Mouse (Mus musculus) kidney, embryonic 14.5 days (tissue): ENCODE measurements around the gene Cd5. TPM values are rescaled to one million over a fixed set of nuclear protein-coding genes. Genes with fewer than 3 reads are reported as not detected.
A peak's percentile ranks its signal among the peaks of the same experiment; 100 is the strongest.

Experiments
- ATAC-seq: fragments of 200-750 bp; cut with Nextera tagmentation; 2 replicates; pipeline ENCODE4 v1.8.0; 2017; ENCODE audit warnings: moderate number of reproducible peaks, mild to moderate bottlenecking, moderate TSS enrichment, moderate library complexity; ENCODE audit not compliant: low FRiP score, low TSS enrichment
- H3K27ac ChIP-seq: fragments of 300-500 bp; sonication (generic); 2 replicates; pipeline ENCODE4 v1.5.1; 2014; ENCODE audit warnings: low read depth, mild to moderate bottlenecking, low read length, moderate library complexity, mixed read lengths
- H3K27me3 ChIP-seq: fragments of 300-500 bp; sonication (generic); 2 replicates; pipeline ENCODE4 v1.6.1; 2014; ENCODE audit warnings: mild to moderate bottlenecking, low read length; ENCODE audit not compliant: control insufficient read depth, insufficient read depth
- H3K36me3 ChIP-seq: fragments of 300-500 bp; sonication (generic); 2 replicates; pipeline ENCODE4 v1.6.1; 2014; ENCODE audit warnings: low read length, mixed read lengths; ENCODE audit not compliant: control insufficient read depth, insufficient read depth
- H3K4me1 ChIP-seq: fragments of 300-500 bp; sonication (generic); 2 replicates; pipeline ENCODE4 v1.6.1; 2014; ENCODE audit warnings: low read length, mixed read lengths; ENCODE audit not compliant: control insufficient read depth, insufficient read depth
- H3K4me2 ChIP-seq: fragments of 300-500 bp; sonication (generic); replicated peaks from 2 replicates; pipeline ENCODE4 v1.6.1; 2014; ENCODE audit warnings: low read depth, mild to moderate bottlenecking, low read length
- H3K4me3 ChIP-seq: fragments of 300-500 bp; sonication (generic); 2 replicates; pipeline ENCODE4 v1.5.1; 2014; ENCODE audit warnings: mild to moderate bottlenecking, low read length
- H3K9ac ChIP-seq: fragments of 300-500 bp; sonication (generic); 2 replicates; pipeline ENCODE4 v1.6.1; 2014; ENCODE audit warnings: low read depth, mild to moderate bottlenecking, low read length, moderate library complexity
- H3K9me3 ChIP-seq: fragments of 300-500 bp; sonication (generic); 2 replicates; pipeline ENCODE4 v1.6.1; 2016; ENCODE audit warnings: low read length; ENCODE audit not compliant: control insufficient read depth
- whole genome bisulfite sequencing: fragments of 180-500 bp; shearing (Covaris S2); extraction: QIAGEN DNeasy Blood & Tissue Kit; methylation state at CpG from one replicate; pipeline ENCODE4 v1.1.7; 2014; 5-methylcytosine and 5-hydroxymethylcytosine counted together
- polyA plus RNA-seq: library from polyadenylated mRNA; unstranded; fragments of >200 nt; fragmentation: Nextera tagmentation; extraction: Ambion mirVana; gene quantifications from 2 replicates; pipeline ENCODE4 v1.2.1, GENCODE M21; 2014

Cd5 gene
- polyA plus RNA-seq, 1 experiment from 2014 or later = 0.46 TPM

DNA sequence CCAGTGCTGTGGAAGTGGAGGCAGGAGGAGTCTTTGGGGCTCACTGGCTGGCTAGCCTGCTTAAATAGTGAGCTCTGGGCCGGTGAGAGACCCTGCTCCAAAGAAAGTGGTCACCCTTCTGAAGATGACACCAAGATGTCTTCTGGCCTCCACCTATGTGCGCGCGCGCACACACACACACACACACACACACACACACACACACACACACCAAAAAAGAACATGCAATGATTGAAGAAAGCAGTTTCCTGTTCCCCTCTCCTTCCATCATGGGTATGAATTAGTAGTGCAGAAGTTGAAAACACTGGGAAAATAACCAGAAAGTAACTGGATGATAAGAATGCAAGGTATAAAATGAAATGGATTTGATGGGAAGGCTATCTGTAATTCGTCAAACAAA is 35.3 kb upstream of the Cd5 start:
- WGBS = 90% methylated on average over 6 of the region's 6 CpGs
- Histone ChIP-seq H3K27ac (no peak overlapping the region), H3K4me1 (no peaks in the 10 kb centered on the region), H3K9ac (no peak overlapping the region), H3K9me3 (no peaks in the 10 kb centered on the region), H3K4me2 (no peak overlapping the region), H3K4me3 (no peak overlapping the region), H3K36me3 (no peaks in the 10 kb centered on the region), H3K27me3 (no peaks in the 10 kb centered on the region)
- ATAC-seq = no peak

DNA sequence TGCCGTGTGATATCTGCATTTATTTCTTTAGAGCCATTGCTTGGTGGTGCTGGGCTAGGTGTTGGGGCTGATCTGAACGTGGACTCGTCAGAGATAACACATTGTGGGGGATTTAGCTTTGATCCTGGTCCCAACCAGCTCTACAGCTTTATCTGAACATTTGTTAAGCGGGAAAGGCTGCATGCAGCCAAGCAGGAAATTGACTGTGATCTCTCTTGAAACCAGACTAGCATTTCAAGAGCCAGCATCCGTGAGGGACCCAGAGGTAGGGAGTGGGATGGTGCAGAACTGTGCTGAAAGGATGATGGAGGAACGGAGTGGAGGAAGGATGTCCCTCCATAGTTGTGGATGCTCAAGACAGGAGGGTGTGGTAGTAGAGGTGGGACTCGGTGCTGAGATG is 34.6 kb upstream of the Cd5 start:
- no peaks in the 10 kb centered on the region for H3K27me3 ChIP-seq
- H3K36me3 ChIP-seq = no peaks in the 10 kb centered on the region
- H3K9ac ChIP-seq = no peak overlapping the region
- H3K27ac ChIP-seq = no peak overlapping the region
- no peak overlapping the region for H3K4me2 ChIP-seq
- H3K4me1 ChIP-seq = no peaks in the 10 kb centered on the region
- no peaks in the 10 kb centered on the region for H3K9me3 ChIP-seq
- no peak overlapping the region for H3K4me3 ChIP-seq
- ATAC-seq = no peak
- 73% methylated on average over 7 of the region's 7 CpGs for WGBS

DNA sequence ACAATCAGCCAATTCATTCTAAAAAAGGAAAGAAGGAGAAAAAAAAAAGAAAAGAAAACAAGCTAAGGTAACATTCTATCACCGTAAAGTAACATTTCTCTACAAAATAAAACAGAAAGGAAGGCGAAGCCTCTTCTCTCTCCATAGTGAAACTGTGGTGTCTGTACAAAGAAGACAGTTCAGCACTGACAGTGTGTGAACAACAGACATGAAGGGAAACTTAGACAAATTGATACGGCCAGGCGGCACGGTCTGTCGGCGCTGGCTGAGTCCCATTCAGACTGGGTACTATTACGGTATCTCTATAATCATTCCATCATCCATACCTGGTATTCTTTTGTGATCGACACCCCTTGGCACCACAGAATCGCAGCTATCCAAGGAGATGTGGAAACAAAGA is 34.1 kb upstream of the Cd5 start:
- H3K36me3 ChIP-seq = no peaks in the 10 kb centered on the region
- H3K9ac ChIP-seq = no peak overlapping the region
- ATAC-seq = no peak
- H3K27me3 ChIP-seq = no peaks in the 10 kb centered on the region
- H3K4me1 ChIP-seq = no peaks in the 10 kb centered on the region
- H3K27ac ChIP-seq = no peak overlapping the region
- 91% methylated on average over 10 of the region's 10 CpGs for WGBS
- no peak overlapping the region for H3K4me3 ChIP-seq
- no peaks in the 10 kb centered on the region for H3K9me3 ChIP-seq
- no peak overlapping the region for H3K4me2 ChIP-seq

DNA sequence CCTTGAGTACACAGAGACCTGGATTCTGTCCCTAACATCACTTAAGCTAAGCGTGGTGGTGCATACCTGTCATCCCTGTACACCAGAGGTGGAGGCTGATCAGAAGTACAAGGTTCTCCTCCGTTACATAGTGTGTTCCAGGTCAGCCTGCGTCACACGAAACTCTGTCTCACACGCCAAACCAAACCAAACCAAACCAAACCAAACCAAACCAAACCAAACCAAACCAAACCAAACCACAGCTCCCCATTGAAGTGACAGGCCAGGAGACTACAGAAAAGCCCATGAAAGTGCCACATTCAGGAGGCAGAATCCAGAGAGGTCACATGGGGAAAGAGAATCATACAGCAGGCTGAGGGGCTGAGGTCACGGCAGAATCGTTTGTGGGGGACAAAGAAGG is 33.2 kb upstream of the Cd5 start:
- H3K4me1 ChIP-seq = no peaks in the 10 kb centered on the region
- H3K9ac ChIP-seq = no peak overlapping the region
- ATAC-seq = no peak
- no peak overlapping the region for H3K4me3 ChIP-seq
- WGBS = 82% methylated on average over 7 of the region's 7 CpGs
- H3K9me3 ChIP-seq = no peaks in the 10 kb centered on the region
- no peaks in the 10 kb centered on the region for H3K27me3 ChIP-seq
- H3K27ac ChIP-seq = no peak overlapping the region
- no peaks in the 10 kb centered on the region for H3K36me3 ChIP-seq
- H3K4me2 ChIP-seq = no peak overlapping the region

DNA sequence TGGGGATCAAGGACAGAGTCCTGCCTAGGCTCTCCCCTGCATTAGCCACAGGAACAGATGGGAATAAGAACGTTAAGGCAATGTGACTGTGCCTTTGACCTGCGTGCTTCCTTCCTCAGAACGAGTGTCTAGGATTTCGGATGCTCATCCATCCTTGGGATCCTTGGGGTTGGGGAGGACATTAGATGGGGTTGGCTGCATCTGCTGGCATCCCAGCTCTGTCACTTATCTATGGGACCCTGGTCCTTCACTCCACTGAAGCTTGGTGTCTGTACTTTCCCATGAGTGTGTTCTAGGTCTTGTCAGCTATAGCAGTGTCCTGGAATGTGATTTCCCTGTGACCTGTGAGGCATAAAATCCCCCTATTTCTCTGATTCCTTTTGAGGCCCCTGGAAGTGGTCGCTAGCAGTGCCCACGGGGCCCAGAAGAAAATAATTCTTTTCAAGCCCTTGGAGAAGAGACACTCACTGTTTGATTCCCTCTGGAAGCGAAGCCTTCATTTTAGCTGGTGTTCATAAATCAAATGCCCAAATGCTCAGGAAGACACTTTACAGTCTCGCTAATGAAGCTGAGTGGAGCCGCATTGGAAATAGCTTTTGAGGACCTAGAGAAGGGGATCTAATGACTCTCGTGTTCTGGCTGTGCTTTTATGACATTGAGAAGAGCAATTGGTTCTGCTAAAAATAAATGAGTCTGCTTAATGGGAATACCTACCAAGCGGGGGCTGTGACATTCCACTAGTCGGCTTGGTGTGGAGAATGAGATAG is 30.8 kb upstream of the Cd5 start:
- H3K27me3 ChIP-seq = no peaks in the 10 kb centered on the region
- H3K4me2 ChIP-seq = no peak overlapping the region
- peak; percentile 71 for ATAC-seq
- H3K36me3 ChIP-seq = no peaks in the 10 kb centered on the region
- no peak overlapping the region for H3K9ac ChIP-seq
- H3K4me3 ChIP-seq = no peak overlapping the region
- H3K9me3 ChIP-seq = no peaks in the 10 kb centered on the region
- no peaks in the 10 kb centered on the region for H3K4me1 ChIP-seq
- WGBS = 17% methylated on average over 12 of the region's 12 CpGs
- peak overlapping the region; percentile 4; the same call in 1 of the 2 replicates for H3K27ac ChIP-seq

DNA sequence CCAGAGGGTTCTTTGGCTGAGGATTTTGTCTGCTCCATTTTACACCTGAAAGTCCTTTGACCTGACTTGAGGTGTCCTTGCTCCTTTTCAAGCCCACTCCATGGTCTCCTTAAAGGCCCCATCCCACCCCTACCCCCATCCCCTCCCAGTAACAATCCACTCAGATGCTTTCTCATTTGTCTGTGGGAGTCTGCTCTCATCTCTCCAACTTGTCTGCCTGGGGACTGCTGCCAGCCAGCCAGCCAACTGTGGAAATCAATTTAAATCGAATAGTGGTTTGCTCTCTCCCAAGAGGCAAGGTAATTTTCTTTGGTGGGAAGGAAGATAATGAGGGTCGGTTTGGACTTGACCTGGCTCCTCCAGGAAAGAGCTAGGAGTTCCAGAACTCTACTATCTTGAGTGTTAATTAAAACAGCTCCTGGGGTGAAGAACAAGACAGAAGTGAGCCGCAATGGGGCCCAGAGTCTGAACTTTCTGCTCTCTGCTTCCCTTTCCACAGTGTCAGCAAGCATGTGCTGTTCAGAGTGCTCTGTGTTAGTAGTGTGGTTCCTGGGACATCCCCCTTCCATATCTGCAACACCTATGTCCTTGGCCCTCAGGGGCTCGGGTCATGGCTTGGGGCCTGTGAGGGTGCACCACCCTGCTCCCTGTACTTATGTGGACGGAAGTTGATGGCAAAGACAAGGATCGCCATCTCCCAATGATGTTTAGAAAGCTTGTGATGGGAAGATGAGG is 30.1 kb upstream of the Cd5 start:
- Histone ChIP-seq H3K9me3 (no peaks in the 10 kb centered on the region), H3K4me2 (no peak overlapping the region), H3K9ac (no peak overlapping the region), H3K4me3 (no peak overlapping the region), H3K27me3 (no peaks in the 10 kb centered on the region), H3K4me1 (no peaks in the 10 kb centered on the region), H3K36me3 (no peaks in the 10 kb centered on the region), H3K27ac (peak overlapping the region; percentile 4; the same call in 1 of the 2 replicates)
- peak; percentile 28; the same call in 1 of the 2 replicates for ATAC-seq
- WGBS = 59% methylated on average over 6 of the region's 6 CpGs

DNA sequence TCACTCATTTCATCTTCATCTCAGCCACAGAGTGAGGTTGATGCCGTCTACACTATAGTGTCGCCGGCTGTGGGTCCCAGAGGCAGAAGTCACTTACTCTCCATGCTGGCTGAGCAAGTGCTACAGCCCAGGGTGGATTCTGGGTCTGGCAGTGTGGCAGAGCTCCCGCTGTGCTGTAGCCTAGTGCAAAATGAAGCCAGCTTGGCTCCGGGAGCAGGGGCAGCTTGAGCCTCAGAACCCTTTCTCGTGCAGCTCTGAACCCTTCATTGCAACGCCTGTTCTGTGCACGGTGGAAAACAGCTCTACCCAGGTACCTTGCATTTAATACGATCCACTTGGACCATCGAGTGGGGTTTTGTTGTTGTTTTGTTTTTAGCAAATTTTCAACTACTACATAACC is 28.8 kb upstream of the Cd5 start:
- H3K27me3 ChIP-seq = no peaks in the 10 kb centered on the region
- H3K27ac ChIP-seq = no peak overlapping the region
- ATAC-seq = no peak

DNA sequence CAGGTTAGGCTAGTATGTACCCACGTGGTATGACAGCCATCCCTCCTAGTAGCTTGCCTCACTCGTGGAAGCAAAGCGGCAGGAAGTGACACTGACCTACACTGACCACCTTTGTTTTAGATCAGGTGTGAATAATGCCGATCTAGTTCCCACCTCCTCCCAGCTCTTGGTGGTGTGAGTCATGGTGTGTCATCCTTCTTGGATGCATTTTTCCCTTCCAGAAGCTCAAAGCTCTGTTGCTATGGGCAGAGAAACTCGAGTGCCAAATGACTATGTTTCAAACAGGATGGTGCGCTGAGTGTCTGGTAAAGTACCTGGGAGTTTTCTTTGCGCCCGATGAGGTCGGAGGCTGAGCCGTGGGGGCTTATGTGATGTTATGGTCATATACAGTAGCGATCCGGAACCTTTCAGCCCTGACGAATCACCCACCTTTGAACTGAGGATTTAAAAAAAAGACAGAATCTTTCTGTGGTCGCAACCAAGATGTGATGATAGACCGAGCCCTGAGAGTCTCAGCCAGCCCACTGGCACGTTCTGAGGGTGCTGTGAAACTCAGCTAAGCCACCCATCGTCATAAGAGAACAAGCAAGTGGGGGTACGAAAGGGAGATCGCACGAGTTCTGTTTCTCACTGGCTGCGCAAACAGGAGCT is 24.7 kb upstream of the Cd5 start:
- H3K27me3 ChIP-seq = no peaks in the 10 kb centered on the region
- 71% methylated on average over 21 of the region's 21 CpGs for WGBS
- H3K9me3 ChIP-seq = no peaks in the 10 kb centered on the region
- ATAC-seq = no peak
- no peak overlapping the region for H3K9ac ChIP-seq
- H3K36me3 ChIP-seq = no peaks in the 10 kb centered on the region
- no peak overlapping the region for H3K27ac ChIP-seq
- H3K4me1 ChIP-seq = no peaks in the 10 kb centered on the region
- H3K4me2 ChIP-seq = no peak overlapping the region
- no peak overlapping the region for H3K4me3 ChIP-seq

More for the DNA sequence above, 28.8 kb upstream of the Cd5 start:
- H3K36me3 ChIP-seq = no peaks in the 10 kb centered on the region
- no peaks in the 10 kb centered on the region for H3K4me1 ChIP-seq
- no peak overlapping the region for H3K4me3 ChIP-seq
- 86% methylated on average over 10 of the region's 10 CpGs for WGBS
- H3K9me3 ChIP-seq = no peaks in the 10 kb centered on the region
- no peak overlapping the region for H3K4me2 ChIP-seq
- no peak overlapping the region for H3K9ac ChIP-seq

DNA sequence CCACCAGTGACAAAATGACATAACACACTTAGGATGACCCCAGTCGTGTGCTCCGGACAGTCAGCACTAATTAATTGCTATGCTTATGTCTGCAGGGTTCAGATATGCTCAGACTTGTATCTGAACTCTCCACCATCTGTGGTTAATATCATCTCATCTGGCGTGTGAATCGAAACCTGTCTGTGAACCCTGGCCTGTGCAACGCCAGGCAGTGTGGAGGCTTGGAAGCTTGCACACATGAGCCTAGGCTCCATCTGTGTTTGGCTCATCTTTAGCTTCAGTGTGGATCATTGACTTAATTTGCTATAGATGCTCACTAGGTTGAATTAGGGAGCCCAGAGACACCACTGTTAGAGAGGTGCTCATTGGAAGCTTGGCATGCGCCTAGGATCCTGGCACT is 23.7 kb upstream of the Cd5 start:
- Histone ChIP-seq H3K4me3 (no peak overlapping the region), H3K27ac (no peak overlapping the region), H3K27me3 (no peaks in the 10 kb centered on the region), H3K9ac (no peak overlapping the region), H3K9me3 (no peaks in the 10 kb centered on the region), H3K36me3 (no peaks in the 10 kb centered on the region), H3K4me1 (no peaks in the 10 kb centered on the region), H3K4me2 (no peak overlapping the region)
- WGBS = 79% methylated on average over 6 of the region's 6 CpGs
- no peak for ATAC-seq
